Mouse (Mus musculus) forelimb bud, embryonic 11.5 days (tissue): ENCODE measurements around the gene Gm20388.

Source experiments
- DNase-seq: peaks from one replicate; pipeline ENCODE4 v3.0.0-alpha.2; 2012; ENCODE audit warnings: low read depth, low spot score

The Gm20388 gene

GRCm38 (mm10) chr8:120433143-120433542, 522.5 kb downstream of the Gm20388 start:
- DNase-seq: no peak

GRCm38 (mm10) chr8:120433734-120434133, 523.1 kb downstream of the Gm20388 start:
- DNase-seq: no peak

GRCm38 (mm10) chr8:120435781-120436180, 525.1 kb downstream of the Gm20388 start:
- DNase-seq: no peak

GRCm38 (mm10) chr8:120436491-120437030, 525.9 kb downstream of the Gm20388 start:
- DNase-seq: no peak

DNA sequence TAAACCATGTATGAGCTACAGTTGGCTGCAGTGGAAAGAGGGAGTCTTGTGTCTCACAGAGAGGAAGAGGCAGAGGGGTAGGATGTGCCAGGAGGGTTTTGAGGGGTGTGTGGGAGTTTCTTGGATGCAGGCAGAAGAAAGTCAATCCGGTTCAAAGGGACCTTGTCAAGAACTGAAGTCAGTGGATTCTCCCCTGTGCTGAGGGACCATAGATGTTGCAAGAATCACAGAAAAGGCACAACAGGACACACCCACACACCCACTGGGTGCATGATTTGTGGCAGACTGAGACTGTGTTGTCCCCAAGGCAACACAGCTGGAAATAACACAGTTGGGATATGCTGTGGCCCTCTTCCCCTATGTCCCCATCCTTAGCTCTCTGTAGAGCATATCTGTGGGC, 526.6 kb downstream of the Gm20388 start:
- DNase-seq: no peak

DNA sequence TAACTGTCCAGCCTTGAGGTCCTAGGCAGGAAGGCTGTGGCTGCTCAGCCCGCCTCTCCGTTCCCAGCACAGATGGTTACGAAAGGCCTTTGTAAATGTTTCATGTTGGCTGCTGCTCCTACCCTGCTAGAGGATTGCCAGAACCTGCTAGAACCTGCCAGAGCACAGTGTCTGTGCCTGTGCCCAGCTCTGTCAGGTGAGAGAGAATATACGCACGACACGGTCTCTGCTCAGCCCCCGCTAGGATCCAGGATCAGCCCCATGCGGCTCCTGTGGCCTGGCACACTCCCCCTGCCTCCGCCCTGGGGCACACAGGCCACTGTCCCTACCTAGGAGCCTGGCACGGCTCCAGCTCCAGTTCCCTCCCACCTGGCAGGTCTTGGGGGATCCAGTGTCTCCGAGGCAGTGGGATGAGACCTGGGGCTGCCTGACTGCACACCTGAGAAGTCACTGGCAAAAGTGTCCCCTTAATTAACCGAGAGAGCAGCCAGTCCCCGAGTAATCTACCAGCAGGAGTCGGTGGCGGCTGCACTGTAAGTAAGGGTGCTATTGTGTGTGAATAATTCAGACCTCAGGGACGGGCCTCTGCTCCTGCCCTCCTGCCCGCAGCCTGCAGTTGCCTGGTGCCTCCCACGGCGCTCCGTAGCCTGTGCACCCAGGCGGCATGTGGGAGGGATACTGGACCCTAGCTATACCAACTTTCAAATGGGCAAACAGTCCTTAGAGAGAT, 527.2 kb downstream of the Gm20388 start:
- no peak for DNase-seq

- DNase-seq: no peak
Observed at GRCm38 (mm10) chr8:120439309-120439708, 528.7 kb downstream of the Gm20388 start.

GRCm38 (mm10) chr8:120440739-120441138, 530.1 kb downstream of the Gm20388 start:
- DNase-seq: no peak

GRCm38 (mm10) chr8:120441637-120442036, 531.0 kb downstream of the Gm20388 start:
- no peak for DNase-seq

- DNase-seq: no peak
Observed at GRCm38 (mm10) chr8:120442306-120443003, 531.8 kb downstream of the Gm20388 start.

- DNase-seq: no peak
Observed at GRCm38 (mm10) chr8:120445249-120445648, 534.6 kb downstream of the Gm20388 start.

- no peak for DNase-seq
Observed at GRCm38 (mm10) chr8:120448131-120448530, 537.5 kb downstream of the Gm20388 start.

DNA sequence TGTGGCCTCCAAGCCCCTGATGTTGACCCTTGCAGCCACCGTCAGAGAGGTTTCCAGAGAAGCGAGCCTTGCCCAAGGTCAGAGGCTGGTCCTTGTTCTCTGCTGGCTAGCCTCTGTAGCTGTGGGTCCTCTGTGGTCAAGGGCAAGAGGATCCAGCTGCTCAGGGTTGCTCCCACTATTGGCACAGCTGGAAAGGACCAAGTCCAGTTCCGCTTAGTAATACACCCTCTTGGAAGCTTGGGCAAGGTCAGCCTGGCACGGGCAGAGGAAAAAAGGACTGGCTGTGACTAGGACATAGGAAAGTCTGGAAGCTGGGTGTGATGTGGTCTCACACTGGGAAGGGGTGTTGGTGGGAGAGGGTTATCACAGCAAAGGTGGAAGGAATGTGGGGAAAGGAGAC, 538.5 kb downstream of the Gm20388 start:
- no peak for DNase-seq

- DNase-seq: no peak
Observed at GRCm38 (mm10) chr8:120449608-120450031, 539.0 kb downstream of the Gm20388 start.

DNA sequence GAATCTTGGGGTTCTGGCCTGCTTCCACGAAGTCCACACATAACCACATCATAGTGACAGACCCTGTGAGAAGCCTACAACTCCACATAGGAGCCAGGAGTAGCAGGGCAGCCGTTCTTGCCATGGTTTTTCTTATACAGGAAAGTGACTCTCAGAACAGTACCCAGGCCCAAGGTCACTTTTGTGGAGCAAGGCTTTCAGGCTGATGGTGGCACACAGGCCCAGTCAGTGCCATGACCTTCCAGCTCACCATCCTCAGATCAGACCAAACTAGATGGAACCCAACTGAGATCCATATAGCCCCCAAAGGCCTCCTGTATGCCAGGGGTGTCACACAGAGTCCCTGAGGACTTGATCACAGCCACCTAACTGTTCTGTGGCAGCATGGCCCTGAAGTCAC, 541.5 kb downstream of the Gm20388 start:
- no peak for DNase-seq

DNA sequence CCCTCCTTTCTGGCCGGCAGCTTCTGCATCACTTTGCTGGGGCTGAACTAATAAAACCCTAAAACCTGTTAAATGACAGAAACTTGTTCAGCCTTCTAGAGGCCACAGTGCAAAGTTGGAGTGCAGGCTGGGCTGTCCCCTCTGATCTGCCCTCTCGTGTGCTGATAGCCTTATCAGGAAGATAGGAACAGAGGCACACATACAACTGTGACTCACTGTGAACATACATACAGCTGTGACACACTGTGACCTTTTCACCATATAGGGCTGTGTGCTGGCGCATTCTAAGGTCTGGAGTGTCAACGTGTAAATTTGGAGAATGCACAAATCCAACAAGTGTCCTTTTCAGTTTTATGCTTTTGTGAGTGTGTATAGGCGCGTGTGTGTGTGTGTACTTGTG, 543.8 kb downstream of the Gm20388 start:
- no peak for DNase-seq

- DNase-seq: no peak
Observed at GRCm38 (mm10) chr8:120460375-120460774, 549.7 kb downstream of the Gm20388 start.

DNA sequence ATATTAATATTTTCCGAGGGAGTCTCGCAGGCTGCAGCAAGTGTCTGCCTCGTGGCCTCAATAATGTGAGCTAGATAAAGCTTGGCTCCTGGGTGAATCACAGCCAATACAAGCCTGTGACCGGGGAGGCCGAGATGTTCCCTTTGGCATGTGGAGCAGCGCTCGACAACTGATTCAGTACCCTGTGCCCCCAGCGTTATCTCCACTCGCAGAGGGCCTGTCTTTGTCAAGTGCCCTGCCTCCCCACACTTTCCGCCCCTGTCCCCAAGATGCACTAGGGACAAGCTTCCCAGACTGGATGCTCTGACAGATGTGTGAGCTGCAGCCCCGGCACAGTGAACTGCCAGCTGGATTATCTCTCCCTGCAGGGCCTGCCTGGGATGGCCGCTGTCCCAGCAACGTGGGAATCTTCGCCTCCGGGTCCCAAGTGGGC, 551.5 kb downstream of the Gm20388 start:
- no peak for DNase-seq

- DNase-seq: no peak
Observed at GRCm38 (mm10) chr8:120462611-120463010, 552.0 kb downstream of the Gm20388 start.

DNA sequence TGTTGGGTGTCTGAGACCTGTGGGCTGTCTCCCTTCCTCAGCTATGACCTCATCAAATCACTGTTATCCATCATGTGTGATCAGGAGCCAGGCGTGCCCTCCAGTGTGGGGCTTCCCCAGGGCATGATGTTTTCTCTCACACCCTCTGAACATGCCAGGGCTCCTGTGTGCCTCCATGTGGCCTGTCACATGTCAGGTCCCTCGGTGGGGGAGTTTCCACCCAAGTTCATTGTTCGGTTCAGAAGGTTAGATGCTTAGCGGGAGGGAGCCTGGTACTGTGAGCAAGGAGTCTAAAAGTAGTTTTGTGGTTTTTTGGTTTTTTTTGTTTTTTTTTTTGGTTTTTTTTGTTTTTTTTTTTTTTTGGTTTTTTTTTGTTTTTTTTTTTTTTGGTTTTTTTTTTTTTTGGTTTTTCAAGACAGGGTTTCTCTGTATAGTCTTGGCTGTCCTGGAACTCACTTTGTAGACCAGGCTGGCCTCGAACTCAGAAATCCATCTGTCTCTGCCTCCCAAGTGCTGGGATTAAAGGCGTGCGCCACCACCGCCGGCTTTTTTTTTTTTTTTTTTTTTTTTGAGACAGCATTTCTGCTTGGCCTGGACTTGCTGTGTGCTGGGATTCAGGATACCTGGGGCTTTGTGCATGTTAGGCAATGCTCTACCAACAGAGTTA, 553.4 kb downstream of the Gm20388 start:
- no peak for DNase-seq

DNA sequence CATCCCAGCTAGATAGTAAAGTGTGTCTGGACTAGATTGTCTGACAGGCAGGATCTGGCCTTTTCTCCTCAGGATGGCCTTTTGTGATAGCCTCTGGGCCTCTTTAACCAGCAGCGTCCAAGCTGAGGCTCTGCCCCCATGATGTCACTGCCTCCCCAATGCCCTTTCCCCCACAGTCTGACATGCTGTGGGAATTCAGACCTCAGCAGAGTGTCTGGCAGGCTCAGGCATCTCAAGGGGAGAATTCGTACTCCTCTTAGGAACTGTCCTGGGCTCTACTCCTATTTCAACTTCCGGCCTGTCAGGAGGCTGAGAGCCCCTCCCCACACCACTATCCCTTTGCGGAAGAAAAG, 553.9 kb downstream of the Gm20388 start:
- no peak for DNase-seq

- no peak for DNase-seq
Observed at GRCm38 (mm10) chr8:120465710-120466109, 555.1 kb downstream of the Gm20388 start.
